Mouse (Mus musculus) layer of hippocampus, adult 9-11 months (tissue): ENCODE results near the gene Dvl1.

Source experiments
- DNase-seq: peaks from one replicate; pipeline ENCODE4 v3.0.0; 2022

Gene Dvl1

DNA sequence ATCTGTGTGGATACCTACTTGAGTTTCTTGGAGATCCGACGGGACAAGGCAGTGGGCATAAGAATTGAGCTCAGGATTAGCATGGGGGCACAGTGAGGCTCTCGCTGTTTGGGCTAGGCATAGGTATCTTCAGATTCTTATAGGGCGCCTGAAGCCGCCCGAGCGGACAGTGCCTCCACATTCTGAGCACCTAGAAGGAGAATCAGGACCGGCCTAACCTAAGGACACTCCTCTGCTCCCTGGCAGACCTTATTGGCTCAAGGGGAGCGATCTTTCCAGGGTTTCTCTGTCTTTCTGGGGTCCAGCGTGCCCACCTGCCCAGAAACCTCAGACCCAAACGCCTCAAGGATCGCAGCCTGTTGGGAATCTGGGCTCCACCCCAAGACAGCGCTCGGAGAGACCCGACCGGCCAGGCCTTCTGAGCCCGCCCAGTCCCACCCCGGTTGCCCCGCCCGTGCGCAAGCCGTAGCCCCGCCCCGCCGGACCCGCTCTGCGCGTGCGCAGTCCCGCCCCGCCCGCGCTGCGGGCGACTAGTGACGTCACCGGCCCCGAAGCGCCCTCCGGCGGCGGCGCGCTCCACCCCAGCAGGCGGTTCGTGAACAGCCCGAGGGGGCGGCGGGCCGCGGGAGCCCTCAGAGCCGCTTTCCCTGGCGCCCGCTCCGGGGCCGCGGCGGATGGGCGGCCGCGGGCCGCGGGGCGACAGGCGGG, at the start of gene Dvl1:
Gene Dvl1, plus strand, starts transcription at position 532 of the 708 bp plus-strand sequence.
- peak; percentile 86 for DNase-seq

DNA sequence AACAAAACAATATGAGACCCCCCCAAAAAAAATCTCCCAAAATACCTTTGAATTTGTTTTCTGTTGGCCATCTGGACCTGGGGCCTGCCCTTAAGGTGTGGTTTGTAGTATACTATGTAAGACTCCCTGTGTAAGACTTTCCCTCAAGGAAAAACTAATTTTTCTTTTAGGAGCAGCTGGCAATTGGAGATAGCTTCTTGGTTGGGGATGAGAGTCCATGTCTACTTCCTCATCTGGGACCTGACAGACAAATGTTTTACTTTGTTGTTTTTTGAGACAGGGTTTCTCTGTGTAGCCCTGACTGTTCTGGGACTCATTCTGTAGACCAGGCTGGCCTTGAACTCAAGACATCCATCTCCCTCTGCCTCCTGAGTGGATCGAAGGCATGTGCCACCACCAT, 45.1 kb upstream of the Dvl1 start:
- DNase-seq: no peak

DNA sequence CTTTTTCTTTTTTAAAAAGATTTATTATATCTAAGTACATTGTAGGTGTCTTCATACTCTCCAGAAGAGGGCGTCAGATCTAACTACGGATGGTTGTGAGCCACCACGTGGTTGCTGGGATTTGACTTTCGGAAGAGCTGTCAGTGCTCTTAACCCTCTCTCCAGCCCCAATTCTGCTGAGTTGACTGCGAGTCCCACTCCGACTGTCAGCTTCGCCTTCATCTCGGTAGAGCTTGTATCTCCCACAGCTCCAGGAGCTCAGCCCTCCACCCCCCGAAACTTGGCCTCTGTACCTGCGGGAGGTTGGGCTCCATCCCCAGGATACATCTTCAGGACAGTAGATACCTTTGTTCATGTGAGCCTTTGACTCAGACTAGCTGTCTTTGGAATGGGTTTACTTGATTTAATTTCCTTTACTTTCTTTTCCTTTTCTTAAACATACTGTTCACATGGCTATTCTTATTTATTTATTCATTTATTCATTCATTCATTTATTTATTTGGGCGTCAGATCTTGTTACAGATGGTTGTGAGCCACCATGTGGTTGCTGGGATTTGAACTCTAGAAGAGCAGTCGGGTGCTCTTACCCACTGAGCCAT, 44.4 kb upstream of the Dvl1 start, which contains the start of gene Mrpl20:
Gene Mrpl20, plus strand, starts transcription at position 138 of the 599 bp plus-strand sequence.
- DNase-seq: no peak

DNA sequence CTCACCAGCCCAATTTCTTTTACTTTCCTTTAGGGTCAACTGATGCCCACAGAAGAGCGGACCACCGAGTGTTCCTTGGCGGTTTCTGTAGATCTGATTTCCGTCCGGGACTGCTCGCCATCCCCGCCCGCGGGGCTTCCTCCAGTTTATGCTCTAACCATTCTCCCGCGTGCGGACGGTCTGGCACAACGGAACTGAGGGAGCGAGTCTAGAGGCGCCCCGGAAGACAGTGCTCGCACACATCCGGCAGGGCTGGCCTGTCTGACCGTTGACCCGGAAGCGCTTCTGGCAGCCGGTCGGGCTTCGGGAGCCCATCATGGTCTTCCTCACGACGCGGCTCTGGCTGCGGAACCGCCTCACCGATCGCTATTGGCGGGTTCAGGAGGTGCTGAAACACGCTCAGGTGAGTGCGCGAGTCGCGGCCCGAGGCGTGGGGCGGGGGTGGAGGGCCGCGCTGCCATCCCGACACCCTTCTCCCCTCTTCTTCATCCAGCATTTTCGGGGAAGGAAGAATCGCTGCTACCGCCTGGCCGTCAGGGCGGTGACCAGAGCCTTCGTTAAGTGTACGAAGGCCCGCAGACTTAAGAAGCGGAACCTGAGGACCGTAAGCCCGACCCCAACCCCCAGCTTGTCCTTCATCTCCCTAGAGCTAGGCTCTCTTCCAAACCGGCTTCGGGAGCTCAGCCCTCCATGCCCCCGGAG, 43.7 kb upstream of the Dvl1 start:
- peak; percentile 92 for DNase-seq

DNA sequence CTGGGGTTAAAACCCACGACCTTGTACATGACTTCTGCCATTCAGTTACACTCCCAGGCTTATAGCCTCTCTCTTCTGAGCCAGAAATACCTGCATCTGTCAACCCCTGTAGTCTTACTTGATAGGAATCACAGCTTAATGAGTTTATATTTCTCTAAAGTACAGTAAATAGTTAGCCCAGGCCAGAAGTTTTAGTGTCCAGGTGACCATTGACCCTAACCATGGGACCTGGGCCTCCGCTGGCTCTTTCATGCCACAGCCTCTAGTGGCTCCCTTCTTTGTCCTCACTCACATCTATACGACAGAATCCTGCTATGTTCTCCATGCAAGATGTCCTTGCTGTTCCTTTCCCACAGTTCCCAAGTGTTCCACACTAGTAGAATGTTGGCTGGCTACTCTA, 39.4 kb upstream of the Dvl1 start:
- DNase-seq: no peak

DNA sequence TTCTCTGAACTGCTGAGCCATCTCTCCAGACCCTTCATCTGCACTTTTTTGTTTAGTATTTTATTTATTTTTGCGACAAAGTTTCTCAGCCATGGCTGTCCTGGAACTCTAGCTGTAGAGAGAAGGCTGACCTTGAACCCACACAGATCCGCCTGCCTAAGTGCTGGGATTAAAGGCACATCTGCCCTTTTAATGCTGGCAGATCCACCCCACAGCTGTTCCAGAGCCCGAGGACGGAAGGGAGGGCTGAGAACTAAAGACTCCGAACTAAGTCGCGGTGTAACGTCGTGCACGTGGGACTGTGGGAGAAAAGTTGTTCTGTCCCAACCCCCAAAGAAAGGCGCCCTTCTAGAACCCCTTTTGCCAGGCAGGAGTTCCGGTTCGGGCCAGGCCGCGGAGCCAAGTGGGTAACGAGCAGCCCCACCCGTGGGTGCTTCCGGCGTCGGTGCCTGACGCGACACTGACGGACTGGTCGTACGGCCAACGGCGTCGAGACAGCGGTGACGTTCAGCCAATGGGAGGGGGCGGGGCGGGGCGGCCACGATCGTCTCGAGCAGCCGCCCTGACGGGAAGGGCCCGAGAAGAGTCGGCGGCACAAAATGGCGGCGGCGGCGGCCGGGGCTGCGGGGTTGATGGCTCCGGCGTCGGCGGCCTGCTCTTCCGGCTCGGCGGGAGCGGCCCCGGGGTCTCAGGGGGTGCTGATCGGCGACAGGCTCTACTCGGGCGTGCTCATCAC, 35.1 kb upstream of the Dvl1 start, which contains the start of gene Ccnl2:
Gene Ccnl2, plus strand, starts transcription at position 561 of the 736 bp plus-strand sequence.
- DNase-seq: peak; percentile 95

DNA sequence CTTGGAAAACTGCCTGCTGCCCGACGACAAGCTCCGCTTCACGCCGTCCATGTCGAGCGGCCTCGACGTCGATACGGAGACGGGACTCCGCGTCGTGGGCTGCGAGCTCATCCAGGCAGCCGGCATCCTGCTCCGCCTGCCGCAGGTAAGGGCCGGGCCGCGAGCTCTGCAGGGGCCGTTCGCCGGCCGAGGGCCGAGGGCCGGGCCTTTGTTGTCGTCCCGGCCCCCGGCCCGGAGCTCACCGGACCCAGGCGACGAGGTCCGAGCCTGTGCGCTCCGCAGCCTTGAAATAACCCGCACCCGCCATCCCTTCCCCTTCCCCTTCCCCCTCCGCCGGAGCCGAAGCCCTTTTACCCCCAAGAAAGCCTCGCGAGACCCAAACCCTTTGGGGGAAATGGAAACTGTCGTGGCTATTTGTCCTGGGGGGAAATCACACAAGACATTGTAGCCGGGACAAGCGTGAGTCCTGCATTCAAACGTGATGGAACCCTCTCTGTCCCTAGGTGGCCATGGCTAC, 34.5 kb upstream of the Dvl1 start:
- no peak for DNase-seq

DNA sequence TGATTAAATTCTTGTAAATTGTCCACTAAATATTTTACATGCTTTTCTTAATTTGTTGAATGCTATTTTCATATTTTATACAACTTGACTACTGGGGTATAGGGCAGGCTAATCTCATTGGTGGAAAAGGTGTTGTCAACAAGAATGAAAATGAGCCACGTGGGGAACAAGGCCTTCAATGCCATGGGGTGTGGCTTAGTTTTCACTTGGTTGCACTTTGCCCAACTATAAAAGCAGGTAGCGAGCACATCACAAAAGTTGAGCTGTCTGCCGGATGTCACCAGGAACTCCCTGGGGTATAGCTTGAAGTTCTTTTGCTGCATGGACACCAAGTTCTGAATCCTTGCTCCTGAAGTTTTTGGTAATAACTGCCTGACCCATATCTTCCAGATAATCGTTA, 29.7 kb upstream of the Dvl1 start:
- no peak for DNase-seq

DNA sequence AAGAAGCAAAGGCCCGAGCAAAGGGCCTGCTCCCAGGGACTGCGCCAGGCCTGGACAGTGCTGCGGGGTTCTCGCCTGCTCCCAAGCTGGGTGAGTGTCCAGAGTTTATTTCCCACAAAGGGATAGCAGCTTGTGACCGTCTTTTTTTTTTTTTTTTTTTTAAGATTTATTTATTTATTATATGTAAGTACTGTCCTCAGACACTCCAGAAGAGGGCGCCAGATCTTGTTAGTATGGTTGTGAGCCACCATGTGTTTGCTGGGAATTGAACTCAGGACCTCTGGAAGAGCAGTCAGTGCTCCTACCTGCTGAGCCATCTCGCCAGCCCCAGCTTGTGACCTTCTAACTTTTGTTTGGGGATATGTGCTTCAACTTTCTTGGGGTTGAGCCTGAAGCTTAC, 26.2 kb upstream of the Dvl1 start:
- DNase-seq: no peak

DNA sequence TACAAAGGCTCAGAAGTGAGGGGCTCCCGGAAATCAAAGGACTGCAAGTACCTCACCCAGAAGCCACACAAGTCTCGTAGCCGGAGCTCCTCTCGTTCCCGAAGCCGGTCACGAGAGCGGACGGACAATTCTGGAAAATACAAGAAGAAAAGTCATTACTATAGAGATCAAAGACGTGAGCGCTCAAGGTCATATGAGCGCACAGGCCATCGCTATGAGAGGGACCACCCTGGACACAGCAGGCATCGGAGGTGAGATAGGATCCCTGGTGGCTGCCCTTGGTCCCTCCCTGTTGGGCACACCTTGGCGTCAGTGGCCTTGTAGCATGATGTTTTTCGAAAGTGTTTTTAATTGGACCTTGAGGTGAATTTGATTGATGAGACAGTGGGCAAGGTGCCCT, 23.8 kb upstream of the Dvl1 start:
- no peak for DNase-seq

DNA sequence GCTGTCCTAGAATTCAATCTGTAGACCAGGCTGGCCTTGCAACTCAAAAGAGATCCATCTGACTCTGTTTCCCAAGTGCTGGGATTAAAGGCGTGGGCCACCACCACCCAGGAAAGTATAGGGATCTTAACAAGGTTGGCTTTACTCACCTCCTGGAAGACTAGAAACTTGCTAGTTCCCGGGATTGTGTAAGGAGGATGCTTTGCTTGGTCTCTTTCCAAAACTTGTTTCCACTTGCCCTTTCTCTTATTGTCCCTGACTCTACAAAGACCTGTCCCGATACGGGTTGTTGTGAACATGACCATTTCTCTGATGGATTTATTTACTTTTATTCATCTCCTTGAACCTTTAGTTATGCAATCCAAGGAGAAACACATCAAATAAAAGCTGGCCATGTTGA, 17.3 kb upstream of the Dvl1 start:
- no peak for DNase-seq

DNA sequence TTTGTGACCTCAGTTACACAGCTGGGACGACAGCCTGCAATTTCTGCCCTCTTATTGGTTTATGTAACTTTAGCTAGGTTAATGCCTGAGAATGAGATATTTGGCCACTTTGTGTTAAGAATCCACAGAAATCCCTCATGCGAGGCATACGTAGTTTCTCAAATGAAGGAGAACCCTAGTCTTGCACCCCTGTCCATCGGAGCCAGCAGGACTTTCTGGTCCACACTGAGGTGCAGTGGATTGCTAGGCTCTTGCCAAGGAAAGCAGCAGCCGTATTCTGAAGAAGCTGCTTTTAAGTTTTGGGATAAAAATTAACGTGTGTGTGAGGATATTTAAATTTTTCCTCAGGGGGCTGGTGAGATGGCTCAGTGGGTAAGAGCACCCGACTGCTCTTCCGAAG, 16.6 kb upstream of the Dvl1 start:
- DNase-seq: no peak

DNA sequence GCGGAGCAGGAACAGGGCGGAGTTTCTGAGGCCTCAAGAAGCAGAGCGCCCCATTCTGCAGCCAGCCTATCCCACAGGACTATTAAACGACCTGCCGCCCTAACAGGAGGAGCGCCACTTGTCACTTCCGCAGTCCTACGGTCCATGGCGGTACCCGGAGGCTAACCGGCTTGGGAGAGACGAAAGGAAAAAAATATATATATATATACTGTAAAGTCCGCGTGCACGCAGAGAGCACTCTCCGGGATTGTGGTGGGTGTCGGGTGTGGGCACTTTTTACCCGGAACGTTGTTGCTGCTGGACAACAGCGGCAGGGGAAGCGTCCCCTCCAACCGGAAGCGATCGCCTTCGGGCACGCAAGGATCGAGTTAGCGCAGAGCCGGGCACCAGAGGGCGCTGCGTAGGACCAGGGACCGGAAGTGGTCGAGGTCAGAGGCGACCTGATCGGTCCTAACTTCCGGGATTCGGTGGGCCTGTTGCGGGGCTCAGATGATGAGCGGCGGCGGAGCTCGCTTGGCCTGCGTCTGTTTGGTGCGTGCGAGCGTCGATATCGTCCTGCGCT, 15.9 kb upstream of the Dvl1 start, which contains the start of gene Aurkaip1:
Gene Aurkaip1, plus strand, starts transcription at position 68 of the 562 bp plus-strand sequence.
- DNase-seq: peak; percentile 94

DNA sequence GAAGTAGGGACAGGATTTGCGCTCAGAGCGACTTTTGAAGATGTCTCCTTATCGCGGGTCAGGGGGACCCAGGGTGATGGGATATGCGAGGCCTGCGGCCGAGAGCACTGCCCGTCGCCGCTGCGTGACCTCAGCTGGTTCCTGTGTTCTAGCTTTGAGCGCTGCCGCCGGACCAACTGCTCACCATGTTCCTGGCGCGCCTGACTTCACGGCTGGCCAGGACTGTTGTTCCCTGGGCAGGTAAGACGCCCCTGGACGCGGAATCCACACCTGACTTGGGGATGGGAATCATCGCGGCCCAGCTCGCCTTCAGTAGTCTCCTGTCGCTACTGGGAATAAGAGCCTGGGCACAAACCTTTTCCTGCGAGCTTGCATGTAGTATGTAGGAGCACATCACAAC, 15.4 kb upstream of the Dvl1 start:
- no peak for DNase-seq

DNA sequence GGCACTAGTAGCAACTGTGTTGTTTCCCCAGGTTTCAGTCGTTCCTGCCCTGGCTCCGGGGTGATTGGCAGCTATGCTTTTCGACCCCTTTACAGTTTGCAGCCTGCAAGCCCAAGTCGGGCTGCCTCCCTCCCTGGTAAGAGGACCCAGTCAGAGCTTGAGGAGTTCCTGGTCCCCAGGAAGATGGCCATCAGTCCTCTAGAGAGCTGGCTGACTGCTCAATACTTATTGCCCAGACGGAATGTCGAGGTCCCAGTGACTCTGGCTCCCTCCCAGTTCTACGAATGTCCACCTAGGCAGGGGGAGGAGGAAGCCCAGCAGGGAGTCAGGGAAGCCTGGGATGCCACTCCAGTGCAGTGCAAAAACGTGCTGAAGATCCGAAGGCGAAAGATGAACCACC, 14.9 kb upstream of the Dvl1 start:
- no peak for DNase-seq

DNA sequence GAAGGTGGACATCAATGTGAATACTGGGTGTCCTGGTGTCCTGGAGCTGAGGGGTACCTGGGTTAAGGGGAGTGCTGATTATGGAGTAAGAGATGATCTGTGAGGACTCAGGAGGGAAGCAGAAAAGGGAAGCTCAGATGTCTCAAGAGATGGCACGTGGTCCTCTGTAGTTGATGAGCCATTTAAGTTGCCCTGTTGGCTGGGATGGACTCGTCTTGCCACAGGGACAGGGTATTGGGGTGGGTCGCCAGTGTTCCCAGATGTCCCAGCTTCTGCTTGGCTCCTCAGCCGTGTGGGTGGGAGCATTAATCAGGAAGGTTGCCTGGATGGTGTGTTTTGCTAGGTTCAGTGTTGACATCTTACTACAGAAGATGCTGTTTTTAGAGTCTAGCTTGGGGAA, 14.0 kb upstream of the Dvl1 start:
- no peak for DNase-seq

DNA sequence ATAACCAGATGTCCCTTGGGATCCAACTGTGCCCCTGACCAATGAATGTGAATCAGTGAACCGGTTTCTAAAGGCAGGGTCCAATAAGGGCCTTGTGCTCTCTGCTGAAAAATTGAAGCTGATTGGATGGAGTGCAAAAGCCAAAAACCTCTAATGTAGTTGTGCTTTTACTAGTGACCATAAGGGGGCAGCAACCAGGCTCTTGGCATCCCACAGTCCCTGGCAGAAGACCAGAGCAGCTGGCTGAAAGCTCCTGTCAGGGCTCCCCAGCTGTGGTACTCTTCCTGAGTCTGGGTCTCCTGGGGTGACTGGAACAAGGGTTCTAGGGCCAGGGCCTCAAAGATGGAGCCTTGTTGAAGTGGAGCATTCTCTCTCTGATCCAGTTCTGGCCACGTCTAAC, 13.4 kb upstream of the Dvl1 start:
- peak; percentile 79 for DNase-seq

DNA sequence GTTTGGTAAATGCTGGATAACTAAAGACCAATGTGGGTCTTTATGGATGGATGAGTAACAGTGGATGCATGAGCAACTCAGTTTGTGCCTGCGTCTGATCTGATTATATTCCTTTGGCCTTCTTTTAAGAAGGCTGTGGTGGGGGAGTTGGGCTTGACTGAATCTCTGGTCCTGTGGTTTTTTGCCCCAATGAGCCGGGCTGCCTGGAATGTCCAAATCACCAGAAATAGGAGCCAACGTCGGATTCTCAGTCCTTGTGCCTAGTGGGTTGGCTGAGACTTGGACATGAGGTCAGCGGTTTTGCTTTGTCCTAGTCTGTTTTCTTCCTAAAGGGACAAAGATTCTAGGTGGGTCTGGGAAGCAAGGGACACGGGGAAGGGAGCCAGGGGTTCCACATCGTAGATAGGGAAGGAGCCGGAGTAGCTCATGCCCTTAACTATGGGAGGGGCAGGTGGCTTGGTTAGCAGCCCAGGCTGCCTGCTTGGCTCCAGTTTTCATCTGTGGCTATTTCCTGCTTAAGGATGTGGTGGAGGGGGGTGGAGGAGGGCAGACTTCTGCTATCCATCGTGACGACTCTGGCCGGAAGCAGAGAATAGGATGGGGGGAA, 9.7 kb upstream of the Dvl1 start:
- DNase-seq: no peak

DNA sequence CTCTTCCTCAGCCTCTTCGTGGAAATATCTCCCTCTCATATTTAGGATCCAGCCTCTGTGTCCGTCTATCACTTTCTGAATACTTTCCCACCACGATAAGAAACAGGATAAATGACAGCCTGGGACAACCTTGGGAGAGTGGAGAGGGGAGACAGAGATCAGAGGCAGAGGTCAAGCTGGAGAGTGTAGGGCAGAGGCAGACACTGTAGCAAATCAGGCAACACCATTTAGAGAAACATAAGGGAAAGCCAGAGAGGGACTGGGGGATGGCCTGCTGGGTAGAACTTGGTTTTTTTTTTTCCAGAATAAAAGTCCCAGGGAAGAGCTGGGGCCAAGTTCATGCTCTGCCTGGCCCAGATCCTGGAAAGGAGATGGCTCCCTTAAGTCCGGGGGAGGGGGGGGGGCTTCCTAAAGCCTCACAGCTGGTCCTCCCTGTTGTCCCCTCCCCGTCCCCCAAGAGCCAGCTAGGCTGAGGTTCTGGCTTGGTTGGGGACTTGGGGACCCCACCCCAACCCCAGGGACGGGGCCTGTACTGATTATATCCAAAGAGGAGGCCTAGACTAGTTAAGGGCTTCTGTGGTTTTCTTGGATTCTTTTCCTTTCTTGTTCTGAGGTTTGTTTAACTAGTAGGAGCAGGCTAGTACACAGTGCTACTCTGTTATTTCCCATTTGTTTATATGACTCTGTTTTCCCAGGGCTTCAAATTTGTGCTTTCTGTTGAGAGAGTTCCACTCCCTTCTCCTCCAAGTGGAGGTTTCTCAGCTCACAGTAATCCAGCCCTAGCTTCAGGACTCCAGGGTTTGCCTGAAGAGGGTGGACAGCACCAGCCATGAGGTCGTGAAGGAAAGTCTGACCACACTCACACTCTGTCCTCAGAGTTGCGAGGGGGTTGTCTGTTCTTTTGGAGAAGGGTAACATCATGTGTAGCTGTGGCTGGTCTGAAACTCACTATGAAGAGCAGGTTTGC, 8.7 kb upstream of the Dvl1 start:
- DNase-seq: no peak

DNA sequence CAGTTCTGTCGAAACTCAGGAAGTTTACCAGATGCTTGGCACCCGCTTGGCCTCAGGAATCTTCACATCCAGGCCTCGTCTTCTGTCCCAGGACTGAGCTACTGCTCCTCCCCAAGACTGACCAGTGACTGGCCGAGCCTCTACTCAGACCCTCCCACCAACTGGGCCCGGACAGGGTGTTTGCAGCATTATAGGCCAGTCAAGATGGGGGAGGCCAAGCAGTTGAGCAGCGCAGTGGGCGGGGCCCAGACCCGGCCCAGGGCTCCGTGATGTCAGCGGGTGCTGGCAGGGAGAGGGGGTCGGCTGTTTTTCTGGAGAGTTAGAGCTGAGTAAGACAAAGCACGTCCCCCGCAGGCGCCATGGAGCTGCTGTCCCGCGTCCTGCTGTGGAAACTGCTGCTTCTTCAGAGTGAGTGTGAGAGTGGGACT, 7.7 kb upstream of the Dvl1 start, which contains the start of gene Mxra8:
Gene Mxra8, plus strand, starts transcription at position 198 of the 428 bp plus-strand sequence.
- no peak for DNase-seq
